Mouse (Mus musculus) gastrocnemius, postnatal 4 days (tissue): ENCODE data around the gene Kansl1. TPM values are rescaled to one million over a fixed set of nuclear protein-coding genes. Genes with fewer than 3 reads are reported as not detected.

Experiments used
- DNase-seq, 2 experiments: peaks; one replicate each; pipeline ENCODE4 v3.0.0; 2021 to 2022; ENCODE audit warnings: low spot score in 2 of 2, mixed read lengths in 2 of 2
- total RNA-seq, 2 experiments: library from RNA; stranded (reverse); gene quantifications; 2 replicates each; pipeline ENCODE4 v1.2.3; 2021

Kansl1 gene
- total RNA-seq, 2 experiments from 2014 or later, result 34.6 to 37.7 TPM

DNA sequence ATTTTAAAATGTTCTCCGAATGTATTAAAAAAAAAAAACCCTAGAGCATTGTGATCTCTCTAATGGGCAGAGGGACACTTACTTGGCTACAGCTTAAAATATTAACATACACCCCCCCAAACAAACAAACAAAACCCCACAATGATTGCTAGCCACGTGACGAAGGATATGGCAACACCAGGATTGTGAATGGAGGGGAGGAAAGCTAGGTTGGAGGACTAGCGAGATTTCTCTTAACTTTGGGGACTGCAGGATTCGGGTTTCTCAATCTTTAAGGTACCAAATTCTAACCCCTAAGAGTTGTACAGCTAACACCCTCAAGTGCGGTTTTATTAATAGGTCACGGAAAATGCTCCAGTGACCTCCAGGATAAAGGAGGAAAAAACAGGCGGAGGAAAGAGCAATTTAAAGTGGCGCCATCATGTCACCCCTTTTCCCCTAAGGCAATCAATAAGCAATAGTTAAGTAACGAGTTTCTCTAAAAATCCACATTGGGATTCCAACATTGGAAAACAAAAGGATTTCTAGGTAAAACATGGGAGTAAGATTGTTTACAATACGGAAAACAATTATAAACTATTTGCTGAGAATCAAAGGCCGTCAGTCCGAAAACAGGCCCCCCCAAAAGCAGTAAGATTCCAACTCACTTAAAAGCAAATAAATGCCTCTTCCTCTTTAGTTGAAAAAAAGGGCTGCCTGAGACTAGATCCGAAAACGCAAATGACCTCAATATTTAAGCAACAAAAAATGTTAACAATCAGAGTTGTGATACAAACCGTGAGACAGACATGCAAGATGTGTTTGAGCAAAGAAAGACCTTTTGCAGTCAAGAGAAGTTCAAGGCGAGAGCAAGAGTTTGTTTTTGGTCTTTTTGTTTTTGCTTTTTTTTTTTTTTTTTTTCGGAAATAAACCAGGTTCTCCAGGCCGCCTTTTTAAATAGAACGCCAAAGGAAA lies 27.9 kb downstream of the Kansl1 start:
- DNase-seq, result no peak

- DNase-seq, result no peak
These were observed 29.0 kb downstream of the Kansl1 start for GRCm38 (mm10) chr11:104439703-104440102.

GRCm38 (mm10) chr11:104438450-104438849 lies 30.2 kb downstream of the Kansl1 start:
- no peak for DNase-seq

DNA sequence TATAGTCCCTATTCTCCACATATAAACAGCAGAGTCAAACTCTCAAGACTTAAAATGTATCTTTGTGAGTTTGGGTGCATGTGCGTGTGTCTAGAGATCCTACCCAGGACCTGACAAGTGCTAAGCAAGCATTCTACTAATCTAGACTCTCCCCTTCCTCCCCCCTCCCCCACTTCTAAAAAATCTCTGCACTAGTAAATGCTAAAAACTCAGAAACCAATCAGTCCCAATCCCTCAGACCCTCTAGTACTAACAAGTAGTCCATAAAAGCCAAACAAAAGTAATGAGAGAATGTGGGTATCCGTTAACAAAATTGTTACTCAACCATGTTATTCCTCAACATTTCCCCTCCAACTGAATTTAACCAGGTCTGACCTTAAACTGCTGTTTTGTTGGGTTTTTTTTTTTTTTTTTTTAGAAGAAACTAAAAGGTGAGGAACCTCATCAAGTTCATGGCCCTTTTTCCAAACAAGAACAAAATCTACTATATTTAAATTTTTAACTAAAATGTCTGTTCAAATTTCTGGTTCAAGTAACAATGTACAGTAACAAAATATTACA lies 32.2 kb downstream of the Kansl1 start:
- DNase-seq, result no peak

GRCm38 (mm10) chr11:104435753-104436152 lies 32.9 kb downstream of the Kansl1 start:
- DNase-seq, result no peak

DNA sequence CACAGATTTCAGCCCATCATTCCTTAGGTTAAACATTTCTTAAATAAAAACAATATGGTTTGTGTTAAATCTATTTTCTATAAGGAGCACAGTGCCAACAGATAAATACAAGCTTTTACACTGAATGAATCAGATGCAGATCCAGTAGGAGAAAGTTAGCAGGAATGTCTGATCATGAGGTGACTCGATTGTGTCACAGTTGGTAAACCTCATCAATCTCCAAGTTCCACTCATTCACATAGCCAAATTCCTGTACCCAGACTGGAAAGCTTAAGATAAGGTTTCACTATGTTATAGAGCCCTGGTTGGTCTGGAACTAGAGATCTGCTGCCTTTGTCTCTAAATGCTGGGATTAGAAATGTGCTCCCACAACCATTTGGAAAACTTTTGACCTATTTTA lies 33.5 kb downstream of the Kansl1 start:
- DNase-seq, result no peak

- DNase-seq, result no peak
These were observed 36.4 kb downstream of the Kansl1 start for GRCm38 (mm10) chr11:104432251-104432650.

- no peak for DNase-seq
These were observed 36.9 kb downstream of the Kansl1 start for GRCm38 (mm10) chr11:104431807-104432206.

DNA sequence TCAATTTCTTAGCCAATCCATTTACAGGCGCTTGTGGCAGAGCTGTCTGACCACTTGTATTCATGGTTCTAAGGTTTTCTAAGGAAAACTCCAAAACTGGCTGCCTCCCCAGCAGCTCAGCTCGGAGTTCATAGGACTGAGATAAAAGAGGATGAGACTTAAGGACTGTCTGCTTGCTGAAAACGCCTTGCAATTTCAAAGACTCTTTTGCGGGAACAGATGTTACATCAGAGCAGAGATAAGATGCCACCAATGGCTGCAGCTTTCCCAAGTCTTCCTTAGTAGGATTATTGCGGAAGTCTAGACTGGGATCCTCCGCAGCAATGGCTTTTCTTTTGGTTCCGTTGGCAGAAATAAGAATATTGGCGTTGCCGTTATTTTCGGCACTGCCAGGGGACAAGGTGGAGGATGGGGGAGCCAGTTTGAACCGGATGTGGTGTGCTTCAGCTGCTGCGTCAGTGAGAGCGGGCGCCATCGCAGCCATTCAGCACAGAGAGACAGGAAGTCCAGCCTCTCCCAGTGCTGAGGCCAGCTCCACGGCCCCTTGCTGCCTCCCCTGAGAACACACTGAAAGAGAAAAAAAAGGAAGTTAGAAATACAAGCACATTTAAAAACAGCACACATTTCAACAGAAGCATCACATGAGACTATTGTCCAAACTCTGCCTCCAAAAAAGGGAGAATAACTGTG lies 43.8 kb downstream of the Kansl1 start:
- peak in 1 of 2 experiments; percentile 21 for DNase-seq

- no peak for DNase-seq
These were observed 56.4 kb downstream of the Kansl1 start for GRCm38 (mm10) chr11:104412254-104412653.

DNA sequence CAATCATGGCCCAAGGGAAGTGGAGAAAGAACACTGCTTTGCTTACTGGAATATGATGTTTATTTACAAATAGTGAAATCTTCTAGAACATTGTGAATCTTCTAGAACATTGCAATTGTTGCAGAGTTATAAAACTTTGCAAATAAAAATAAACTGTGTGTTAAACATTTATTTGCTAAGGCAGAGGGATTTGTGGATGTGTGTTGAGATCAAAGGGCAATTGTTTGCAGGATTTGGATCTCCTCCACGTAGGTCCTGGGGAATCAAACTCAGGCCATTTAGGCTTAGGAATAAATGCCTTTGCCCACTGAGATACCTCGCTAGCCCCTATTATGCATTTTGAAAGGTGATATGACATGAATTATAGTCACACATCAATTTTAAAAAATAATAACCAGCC lies 61.3 kb downstream of the Kansl1 start:
- DNase-seq, result no peak

DNA sequence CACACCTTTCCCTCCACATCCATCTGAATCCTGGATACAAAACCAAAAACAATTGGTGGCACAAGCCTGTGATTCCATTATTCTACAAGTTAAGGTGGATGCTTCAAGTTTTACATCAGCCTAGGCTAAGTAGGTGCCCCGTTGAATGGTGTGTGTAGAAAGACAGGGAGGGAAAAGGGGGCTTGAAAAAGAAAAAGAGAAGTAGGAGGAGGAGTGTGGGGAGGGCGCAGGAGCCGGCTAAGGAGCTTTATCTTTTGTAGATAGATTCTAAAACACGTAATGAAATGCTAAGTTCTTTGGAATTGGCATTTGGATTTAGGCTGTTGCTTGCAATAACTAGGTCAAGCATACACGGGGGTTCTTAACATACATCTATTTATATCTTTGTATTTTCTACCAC lies 67.7 kb downstream of the Kansl1 start:
- DNase-seq, result no peak

GRCm38 (mm10) chr11:104399459-104400216 lies 69.0 kb downstream of the Kansl1 start:
- no peak for DNase-seq

GRCm38 (mm10) chr11:104395648-104396047 lies 73.0 kb downstream of the Kansl1 start:
- no peak for DNase-seq

DNA sequence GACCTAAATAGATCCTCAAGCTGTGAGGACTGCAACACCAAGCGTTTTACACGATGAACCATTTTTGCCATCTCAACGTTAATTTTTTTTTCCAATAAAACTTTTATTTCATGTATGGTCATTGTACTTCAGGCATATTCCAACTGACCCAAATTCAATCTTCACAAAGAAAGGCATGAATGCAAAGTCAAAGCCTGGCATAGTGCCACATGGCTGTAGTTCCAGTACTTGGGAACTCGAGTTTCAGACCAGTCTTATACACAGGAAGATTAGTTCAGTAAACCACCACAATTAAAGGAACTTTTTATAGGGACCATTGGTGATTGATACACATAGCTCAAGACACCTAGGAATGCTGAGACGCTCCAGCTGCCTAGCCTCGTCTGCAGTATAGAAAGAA lies 75.5 kb downstream of the Kansl1 start:
- peak in 1 of 2 experiments; percentile 9 for DNase-seq

- no peak for DNase-seq
These were observed 76.5 kb downstream of the Kansl1 start for GRCm38 (mm10) chr11:104392153-104392552.

- DNase-seq, result no peak
These were observed 81.4 kb downstream of the Kansl1 start for GRCm38 (mm10) chr11:104387284-104387683.

- DNase-seq, result no peak
These were observed 82.1 kb downstream of the Kansl1 start for GRCm38 (mm10) chr11:104386595-104386994.

DNA sequence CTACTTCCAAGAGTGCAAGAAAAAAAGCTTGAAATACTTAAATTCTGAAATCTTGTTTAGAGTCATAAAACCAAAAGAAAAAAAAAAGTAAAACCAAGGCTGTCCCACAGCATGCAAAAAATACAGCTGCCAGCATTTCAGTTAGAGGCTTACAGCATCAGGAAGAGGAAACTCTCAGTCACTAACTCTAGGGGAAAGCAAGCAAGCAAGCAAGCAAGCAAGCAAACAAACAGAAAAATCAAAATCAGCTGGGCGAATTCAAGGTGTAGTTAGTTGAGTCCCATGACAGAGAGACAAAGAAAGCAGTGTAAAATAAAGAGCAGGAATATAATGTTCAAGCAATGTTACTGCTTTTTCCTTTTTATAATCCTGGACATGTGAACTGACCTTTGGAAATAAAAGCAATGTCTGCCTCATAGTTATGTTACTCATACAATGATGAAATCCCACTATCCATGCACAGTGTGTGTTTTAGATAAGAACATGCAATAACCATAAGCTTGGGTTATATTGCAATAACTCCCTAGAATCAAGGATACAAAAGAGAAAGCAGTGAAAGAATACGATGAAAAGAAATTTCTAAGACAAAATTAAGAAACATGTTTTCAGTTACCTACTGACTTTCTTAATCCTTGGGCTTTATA lies 85.4 kb downstream of the Kansl1 start:
- no peak for DNase-seq

GRCm38 (mm10) chr11:104381887-104382286 lies 86.8 kb downstream of the Kansl1 start:
- no peak for DNase-seq

DNA sequence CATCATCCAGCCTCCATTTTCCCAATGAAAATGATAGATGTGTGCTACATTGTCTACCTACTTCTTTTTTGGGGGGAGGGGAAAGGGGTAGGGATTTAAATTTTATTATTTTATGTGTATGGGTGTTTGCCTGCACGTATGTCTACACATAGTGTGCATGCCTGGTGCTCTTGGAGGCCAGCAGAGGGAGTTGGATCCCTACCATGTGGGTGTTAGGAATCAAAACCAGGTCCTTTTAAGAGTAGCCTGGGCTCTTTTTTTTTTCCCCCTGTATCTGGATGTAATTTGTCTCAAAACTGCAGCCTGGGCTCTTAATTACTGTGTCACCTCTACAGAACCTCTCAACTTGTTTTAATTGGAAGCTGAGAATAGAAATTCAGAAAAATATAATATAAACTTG lies 89.0 kb downstream of the Kansl1 start:
- DNase-seq, result no peak
